Mouse (Mus musculus) cortical plate, adult 2 months (tissue): ENCODE results near the gene Foxi2.

Source experiments
- CTCF ChIP-seq: fragments of 200-500 bp; IDR thresholded peaks from 2 replicates; pipeline ENCODE4 v1.5.1; 2011; ENCODE audit warnings: mild to moderate bottlenecking, control low read depth, low read length; ENCODE audit not compliant: insufficient read depth; ENCODE audit errors: extremely low read depth
- POLR2A ChIP-seq: fragments of 200-500 bp; IDR thresholded peaks from 2 replicates; pipeline ENCODE4 v1.6.1; 2011; ENCODE audit warnings: mild to moderate bottlenecking, low read length, control low read depth; ENCODE audit not compliant: insufficient read depth; ENCODE audit errors: extremely low read depth

GRCm38 (mm10) chr7:135406761-135407160 lies 3.3 kb upstream of the Foxi2 start:
- TF ChIP-seq POLR2A, result no peak
- TF ChIP-seq CTCF, result no peak
